Mouse (Mus musculus) mouse embryonic stem cell (cell line): ENCODE data around the gene Pram1.
"Not testable (repeated sequence)": the region's sequence is repeated elsewhere in the genome, so short reads cannot be mapped to it uniquely, and the experiment has no call there.

ENCODE experiments used
- in situ Hi-C, 2 experiments: fragments of 300-500 bp; cut with MboI; formaldehyde crosslinking; loops; 1 replicate in 1 of 2; 3 replicates in 1 of 2; pipeline ENCODE4 v1.14.3; 2019 to 2020; ENCODE audit warnings: low sequenced_read_pairs in 2 of 2, low pct_unique_long_range_greater_than_20kb in 1 of 2, mixed read lengths in 1 of 2; ENCODE audit not compliant: unreplicated experiment in 1 of 2

Pram1 gene

GRCm38 (mm10) chr17:33637516-33638276, at the start of gene Pram1:
Pram1 (plus strand) TSS chr17:33638056.
- in situ Hi-C loops = no loop called here

- in situ Hi-C loops = loop anchor here in 1 of 2 experiments (10.0 kb wide), 1 partner anchor 208 kb away; no protein-coding TSS in a partner anchor
Measured at GRCm38 (mm10) chr17:33597271-33597670, 40.6 kb upstream of the Pram1 start.

GRCm38 (mm10) chr17:33598506-33598905, 39.4 kb upstream of the Pram1 start:
- in situ Hi-C loops = loop anchor here in 1 of 2 experiments (10.0 kb wide), 1 partner anchor 206 kb away; no protein-coding TSS in a partner anchor

GRCm38 (mm10) chr17:33599836-33600475, 37.9 kb upstream of the Pram1 start:
- in situ Hi-C loops = loop anchor here in 1 of 2 experiments (10.0 kb wide), 1 partner anchor 205 kb away; no protein-coding TSS in a partner anchor

- in situ Hi-C loops = no loop called here
Measured at GRCm38 (mm10) chr17:33600831-33601230, 37.0 kb upstream of the Pram1 start.

- in situ Hi-C loops = no loop called here
Measured at GRCm38 (mm10) chr17:33601947-33602346, 35.9 kb upstream of the Pram1 start.

GRCm38 (mm10) chr17:33607273-33607672, 30.6 kb upstream of the Pram1 start:
- in situ Hi-C loops = no loop called here

- in situ Hi-C loops = no loop called here
Measured at GRCm38 (mm10) chr17:33610548-33610947, 27.3 kb upstream of the Pram1 start.

- in situ Hi-C loops = not testable (repeated sequence)
Measured at GRCm38 (mm10) chr17:33613726-33614125, 24.1 kb upstream of the Pram1 start.

GRCm38 (mm10) chr17:33627281-33627680, 10.6 kb upstream of the Pram1 start:
- in situ Hi-C loops = no loop called here

GRCm38 (mm10) chr17:33628621-33629486, 9.0 kb upstream of the Pram1 start, which contains the start of gene Zfp414:
Zfp414 (plus strand) TSS chr17:33629090.
- in situ Hi-C loops = no loop called here

GRCm38 (mm10) chr17:33629487-33630125, 8.2 kb upstream of the Pram1 start:
- in situ Hi-C loops = no loop called here

GRCm38 (mm10) chr17:33630171-33630895, 7.5 kb upstream of the Pram1 start:
- in situ Hi-C loops = no loop called here

- in situ Hi-C loops = no loop called here
Measured at GRCm38 (mm10) chr17:33631236-33631635, 6.6 kb upstream of the Pram1 start.

GRCm38 (mm10) chr17:33631796-33632195, 6.1 kb upstream of the Pram1 start:
- in situ Hi-C loops = no loop called here

GRCm38 (mm10) chr17:33637038-33637437, 818 bp upstream of the Pram1 start:
- in situ Hi-C loops = no loop called here

- in situ Hi-C loops = no loop called here
Measured at GRCm38 (mm10) chr17:33639743-33640142, 1.9 kb downstream of the Pram1 start.

- in situ Hi-C loops = no loop called here
Measured at GRCm38 (mm10) chr17:33644068-33644467, 6.2 kb downstream of the Pram1 start.
